Mouse (Mus musculus) embryo, embryonic 10 days (tissue): ENCODE results near the gene Tsacc.
"Not testable (repeated sequence)": the region's sequence is repeated elsewhere in the genome, so short reads cannot be mapped to it uniquely, and the experiment has no call there.

ENCODE experiments used
- DNase-seq: peaks from one replicate; pipeline ENCODE4 v3.0.0-alpha.2; 2015; ENCODE audit warnings: low spot score

Tsacc gene

GRCm38 (mm10) chr3:88284815-88285564, 11.8 kb downstream of the Tsacc start:
- not testable (repeated sequence) for DNase-seq

- DNase-seq, result not testable (repeated sequence)
These were observed 15.5 kb downstream of the Tsacc start for GRCm38 (mm10) chr3:88281141-88281916.

- DNase-seq, result no peak
These were observed 16.8 kb downstream of the Tsacc start for GRCm38 (mm10) chr3:88280035-88280434.

GRCm38 (mm10) chr3:88276529-88277143, 20.2 kb downstream of the Tsacc start:
- DNase-seq, result peak; percentile 44

- no peak for DNase-seq
These were observed 20.7 kb downstream of the Tsacc start for GRCm38 (mm10) chr3:88276121-88276520.

- DNase-seq, result no peak
These were observed 22.8 kb downstream of the Tsacc start for GRCm38 (mm10) chr3:88274002-88274401.

- DNase-seq, result no peak
These were observed 24.9 kb downstream of the Tsacc start for GRCm38 (mm10) chr3:88271859-88272258.

- not testable (repeated sequence) for DNase-seq
These were observed 25.5 kb downstream of the Tsacc start for GRCm38 (mm10) chr3:88271298-88271697.

- no peak for DNase-seq
These were observed 27.8 kb downstream of the Tsacc start for GRCm38 (mm10) chr3:88268991-88269390.

- not testable (repeated sequence) for DNase-seq
These were observed 28.8 kb downstream of the Tsacc start for GRCm38 (mm10) chr3:88268014-88268413.

- no peak for DNase-seq
These were observed 34.5 kb downstream of the Tsacc start for GRCm38 (mm10) chr3:88262346-88262745.

GRCm38 (mm10) chr3:88256382-88256781, 40.4 kb downstream of the Tsacc start:
- no peak for DNase-seq

GRCm38 (mm10) chr3:88255950-88256349, 40.8 kb downstream of the Tsacc start:
- peak; percentile 55 for DNase-seq

GRCm38 (mm10) chr3:88254268-88254926, 42.4 kb downstream of the Tsacc start, which contains the start of gene Rhbg:
Gene Rhbg, minus strand, starts transcription at chr3:88254709.
- DNase-seq, result no peak

GRCm38 (mm10) chr3:88252739-88253138, 44.1 kb downstream of the Tsacc start:
- DNase-seq, result peak; percentile 52

- DNase-seq, result no peak
These were observed 48.4 kb downstream of the Tsacc start for GRCm38 (mm10) chr3:88248406-88248805.

- DNase-seq, result no peak
These were observed 49.1 kb downstream of the Tsacc start for GRCm38 (mm10) chr3:88247666-88248065.

GRCm38 (mm10) chr3:88245811-88246210, 51.0 kb downstream of the Tsacc start:
- peak; percentile 89 for DNase-seq

GRCm38 (mm10) chr3:88244071-88244470, 52.7 kb downstream of the Tsacc start:
- peak; percentile 77 for DNase-seq

GRCm38 (mm10) chr3:88242531-88242930, 54.3 kb downstream of the Tsacc start:
- peak; percentile 92 for DNase-seq

GRCm38 (mm10) chr3:88241045-88241786, 55.6 kb downstream of the Tsacc start:
- DNase-seq, result peak; percentile 51
